Mouse (Mus musculus): ENCODE measurements around the gene Efhb.
A peak's percentile ranks its signal among the peaks of the same experiment; 100 is the strongest.

Efhb gene

GRCm38 (mm10) chr17:53462603-53463495 is at the start of gene Efhb:
Gene Efhb (minus strand): TSS chr17:53463321.
- DNase-seq: peak; percentile 92

GRCm38 (mm10) chr17:53512311-53512951 is 49.3 kb upstream of the Efhb start:
- peak; percentile 58 for DNase-seq

DNA sequence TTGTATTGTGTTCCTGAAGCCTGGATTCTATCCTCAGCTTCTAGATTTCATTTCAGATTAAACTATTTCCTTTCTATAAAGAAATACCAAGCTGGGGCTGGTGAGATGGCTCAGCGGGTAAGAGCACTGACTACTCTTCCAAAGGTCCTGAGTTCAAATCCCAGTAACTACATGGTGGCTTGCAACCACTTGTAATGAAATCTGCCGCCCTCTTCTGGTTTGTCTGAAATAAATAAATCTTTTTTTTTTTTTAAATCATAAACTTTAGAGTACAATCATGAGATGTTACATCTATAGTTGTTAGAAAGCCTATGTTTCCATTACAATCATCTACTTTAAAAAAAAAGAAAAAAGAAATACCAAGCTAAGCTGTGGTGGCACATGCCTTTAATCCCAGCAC is 39.8 kb upstream of the Efhb start:
- DNase-seq: no peak

DNA sequence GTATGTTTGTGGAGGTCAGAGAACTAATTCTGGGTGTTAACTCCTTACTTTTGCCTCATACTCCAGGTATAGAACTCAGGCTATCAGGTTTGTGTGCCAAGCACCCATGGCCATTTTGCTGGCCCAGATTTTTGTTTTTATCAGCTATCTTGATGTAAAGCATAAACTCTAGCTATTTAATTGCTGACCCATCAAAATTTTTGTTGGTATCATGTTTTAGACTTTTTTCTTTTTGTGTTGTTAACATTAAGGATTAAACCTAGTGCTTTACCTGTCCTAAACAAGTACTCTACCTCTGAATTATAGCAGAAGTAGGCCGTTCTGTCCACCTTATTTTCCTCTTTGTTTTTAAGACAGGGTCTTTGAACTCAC is 25.9 kb upstream of the Efhb start:
- no peak for DNase-seq

DNA sequence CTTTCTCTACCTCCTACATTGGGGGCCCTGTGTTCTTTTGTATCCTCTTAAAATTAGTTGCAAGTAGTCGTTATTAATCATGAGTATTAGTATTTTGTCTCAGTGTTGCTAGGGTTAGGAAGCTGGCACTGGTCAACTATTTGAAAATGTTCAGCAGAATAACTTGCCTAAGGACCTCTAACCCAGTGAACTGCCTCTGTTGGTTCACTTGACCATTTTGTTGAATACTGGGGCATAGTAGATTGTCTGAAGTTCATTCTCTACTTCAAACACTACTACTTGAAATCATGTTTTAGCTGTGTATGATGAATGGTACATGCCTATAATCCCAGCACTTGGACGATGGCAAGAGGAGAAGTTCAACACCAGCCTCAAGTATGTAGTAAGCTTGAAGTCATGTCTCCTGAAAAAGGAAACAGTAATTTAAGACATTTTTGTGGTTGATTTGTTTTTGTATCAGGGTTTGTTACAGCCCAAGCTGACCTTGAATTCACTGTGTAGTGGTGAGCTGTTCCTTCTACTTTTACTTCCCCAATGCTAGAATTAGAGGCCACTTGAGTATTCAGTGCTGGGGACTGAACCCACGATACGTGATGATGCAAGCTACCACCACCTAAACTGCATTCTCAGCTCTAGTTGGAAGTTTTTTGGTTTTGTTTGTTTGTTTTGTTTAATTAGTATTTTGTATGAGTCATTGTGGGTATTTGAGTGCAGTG is 25.3 kb upstream of the Efhb start:
- DNase-seq: no peak

DNA sequence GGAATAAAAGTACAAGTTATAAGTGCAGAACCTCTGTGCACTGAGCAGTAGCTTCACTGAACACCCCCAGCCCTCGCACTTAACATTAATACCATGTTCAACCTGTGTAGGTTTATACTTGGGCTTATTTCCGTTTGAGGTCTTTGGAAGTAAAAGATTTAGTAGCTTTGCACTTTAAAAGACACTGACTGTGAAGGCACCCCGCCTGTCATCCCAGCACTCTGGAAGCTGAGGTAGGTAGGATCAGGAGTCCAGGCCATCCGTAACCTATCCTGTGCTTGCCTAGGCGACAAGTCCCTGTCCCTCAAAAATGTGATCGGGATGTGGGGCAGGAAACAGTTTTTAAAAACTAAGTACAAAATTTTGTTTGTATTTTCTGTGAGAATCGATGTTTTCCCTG is 17.3 kb upstream of the Efhb start:
- no peak for DNase-seq

- DNase-seq: peak; percentile 67
These were observed 16.5 kb upstream of the Efhb start for GRCm38 (mm10) chr17:53479604-53480041.

GRCm38 (mm10) chr17:53478858-53479603 is 15.9 kb upstream of the Efhb start, which contains the start of gene Rab5a:
Gene Rab5a (plus strand): TSS chr17:53479234.
- DNase-seq: peak; percentile 99

DNA sequence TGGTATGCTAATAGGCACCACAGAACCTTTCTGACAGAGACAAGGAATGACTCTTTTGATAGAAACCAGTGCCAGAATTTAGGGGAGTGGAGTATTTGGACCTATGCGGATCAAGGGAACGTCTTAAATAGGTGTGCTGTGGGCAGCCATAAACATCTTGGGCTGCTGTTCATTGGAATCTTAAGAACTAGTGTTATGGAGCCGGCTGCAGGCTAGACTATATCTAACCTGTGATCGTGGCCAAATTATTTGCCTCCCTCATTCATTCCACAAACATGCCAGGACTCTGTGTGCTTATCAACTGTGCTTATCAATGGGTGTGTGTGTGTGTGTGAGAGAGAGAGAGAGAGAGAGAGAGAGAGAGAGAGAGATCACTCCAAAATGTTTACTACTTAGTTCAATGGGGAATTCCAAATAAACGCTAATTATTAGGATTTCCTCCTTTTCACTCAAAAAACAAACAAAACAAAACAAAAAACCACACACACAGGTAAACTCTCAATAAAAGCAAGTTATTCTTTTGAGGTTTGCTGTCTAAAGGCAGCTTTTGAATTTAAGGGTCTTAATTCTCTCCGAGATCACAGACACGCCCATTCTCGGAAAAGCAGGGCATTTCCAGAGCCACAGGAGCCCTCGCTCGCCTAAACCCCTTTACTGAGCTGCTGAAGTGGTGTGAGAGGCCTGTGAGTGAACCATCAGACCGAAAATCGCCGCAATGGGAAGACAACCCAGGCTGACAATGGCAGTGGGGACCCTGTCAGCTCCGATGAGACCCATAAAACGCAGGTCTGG is 15.1 kb upstream of the Efhb start:
- peak; percentile 2 for DNase-seq

- no peak for DNase-seq
These were observed 5.6 kb upstream of the Efhb start for GRCm38 (mm10) chr17:53468697-53469096.

DNA sequence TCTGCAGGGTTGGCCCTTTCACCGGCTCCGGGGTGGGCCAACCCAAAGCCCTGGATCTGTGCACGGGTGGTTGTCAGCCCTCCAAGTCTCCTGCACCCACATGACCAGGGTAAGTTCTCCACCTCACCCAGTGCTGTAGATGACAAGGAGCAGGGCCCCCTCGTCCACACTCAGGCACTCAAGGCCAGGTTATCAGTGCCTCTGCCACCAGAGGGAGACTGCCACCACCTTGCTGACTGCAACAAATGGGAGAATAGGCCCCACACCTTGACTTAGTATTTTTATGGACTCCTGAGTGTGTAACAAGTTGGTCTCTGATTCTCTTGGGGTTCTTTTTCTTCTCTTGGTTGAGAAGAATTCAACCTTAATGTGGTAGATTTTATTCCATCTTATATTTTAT is 2.4 kb upstream of the Efhb start:
- peak; percentile 8 for DNase-seq

GRCm38 (mm10) chr17:53463496-53463840 is 347 bp upstream of the Efhb start:
- DNase-seq: no peak

- DNase-seq: no peak
These were observed 6.4 kb downstream of the Efhb start for GRCm38 (mm10) chr17:53456742-53457141.

GRCm38 (mm10) chr17:53456152-53456551 is 7.0 kb downstream of the Efhb start:
- no peak for DNase-seq

- DNase-seq: peak; percentile 32
These were observed 60.3 kb downstream of the Efhb start for GRCm38 (mm10) chr17:53402689-53403306.

DNA sequence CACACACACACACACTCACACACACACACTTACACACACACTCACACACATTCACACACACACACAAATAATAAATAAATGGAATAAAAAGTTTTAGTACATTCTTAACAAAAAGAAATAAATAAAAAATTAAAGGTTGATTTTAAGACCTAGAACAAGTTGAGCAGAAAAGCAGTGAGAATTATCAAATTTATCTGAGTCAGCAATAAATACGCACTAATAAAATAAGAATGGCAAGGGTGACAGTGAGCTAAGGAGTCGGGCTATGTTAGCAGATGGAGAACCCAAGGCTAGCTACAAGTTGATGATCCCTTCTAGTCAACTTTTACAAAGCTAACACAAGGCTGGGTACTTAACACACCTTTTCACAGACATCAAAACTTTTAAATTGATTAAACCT is 69.9 kb downstream of the Efhb start:
- no peak for DNase-seq

- DNase-seq: peak; percentile 57
These were observed 73.6 kb downstream of the Efhb start for GRCm38 (mm10) chr17:53389507-53389906.

DNA sequence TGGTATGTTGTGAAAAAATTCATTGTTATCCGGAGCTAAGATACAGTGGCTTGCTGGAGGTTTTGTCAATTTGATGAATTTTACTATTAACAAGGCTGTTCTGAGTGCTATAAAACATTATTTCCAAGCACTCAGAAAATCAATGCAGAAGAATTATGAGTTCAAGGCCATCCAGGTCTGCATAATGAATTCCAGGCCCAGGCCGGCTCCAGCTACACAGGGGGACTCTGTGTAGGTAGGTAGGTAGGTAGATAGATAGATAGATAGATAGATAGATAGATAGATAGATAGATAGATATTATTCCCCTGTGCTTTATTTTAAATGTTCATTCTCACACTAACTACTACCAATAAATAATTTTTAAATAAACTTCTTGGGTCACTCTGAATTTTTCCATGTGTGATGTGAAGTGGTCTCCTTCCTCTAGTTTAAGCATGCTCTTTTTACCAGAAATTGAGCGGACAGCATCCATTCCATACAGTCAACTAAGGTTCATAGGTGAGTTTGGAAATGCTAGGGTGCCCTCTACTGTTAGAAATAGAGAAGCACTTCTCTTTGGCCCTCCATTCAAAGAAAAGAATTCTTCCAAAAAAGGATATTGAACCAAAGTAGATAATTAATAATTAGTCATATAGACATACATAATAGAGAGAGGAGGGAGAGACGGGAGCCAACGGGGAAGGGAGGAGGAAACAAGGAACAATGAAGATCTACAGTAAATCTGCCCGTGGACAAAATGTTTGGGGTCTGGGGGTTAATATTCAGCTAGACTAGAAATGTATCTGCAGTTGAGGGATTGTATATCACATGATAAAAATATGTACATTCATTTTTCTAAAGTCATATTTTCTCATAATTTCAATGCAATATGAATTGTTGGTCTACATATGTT is 75.3 kb downstream of the Efhb start:
- DNase-seq: peak; percentile 54

- no peak for DNase-seq
These were observed 76.3 kb downstream of the Efhb start for GRCm38 (mm10) chr17:53386863-53387262.

GRCm38 (mm10) chr17:53364111-53364510 is 99.0 kb downstream of the Efhb start:
- no peak for DNase-seq

All from retina, postnatal 1 day (tissue).